Mouse (Mus musculus) liver, postnatal 0 days (tissue): ENCODE data around the gene Osbpl8. TPM values are rescaled to one million over a fixed set of nuclear protein-coding genes. Genes with fewer than 3 reads are reported as not detected.
"Not testable (repeated sequence)": the region's sequence is repeated elsewhere in the genome, so short reads cannot be mapped to it uniquely, and the experiment has no call there.

Experiments used
- ATAC-seq: fragments of 200-750 bp; cut with Nextera tagmentation; 2 replicates; pipeline ENCODE4 v1.8.0; 2017; ENCODE audit warnings: mild to moderate bottlenecking, moderate library complexity
- DNase-seq: peaks from one replicate; pipeline ENCODE4 v3.0.0-alpha.2; 2016
- H3K27ac ChIP-seq: fragments of 300-500 bp; sonication (generic); 2 replicates; pipeline ENCODE4 v1.5.1; 2014; ENCODE audit warnings: antibody characterized with exemption, moderate library complexity, mild to moderate bottlenecking, low read depth
- H3K27me3 ChIP-seq: fragments of 300-500 bp; sonication (generic); 2 replicates; pipeline ENCODE4 v1.6.1; 2014; ENCODE audit warnings: low read length, control low read depth, mixed read lengths; ENCODE audit not compliant: insufficient read depth
- H3K36me3 ChIP-seq: fragments of 300-500 bp; sonication (generic); replicated peaks from 2 replicates; pipeline ENCODE4 v1.6.1; 2014; ENCODE audit warnings: mild to moderate bottlenecking, control low read depth, low read length, moderate library complexity, mixed read lengths; ENCODE audit not compliant: insufficient read depth
- H3K4me1 ChIP-seq: fragments of 300-500 bp; sonication (generic); 2 replicates; pipeline ENCODE4 v1.6.1; 2014; ENCODE audit warnings: antibody characterized with exemption, mild to moderate bottlenecking, control low read depth; ENCODE audit not compliant: insufficient read depth
- H3K4me2 ChIP-seq: fragments of 300-500 bp; sonication (generic); 2 replicates; pipeline ENCODE4 v1.6.1; 2014; ENCODE audit warnings: low read depth, mild to moderate bottlenecking, low read length, moderate library complexity, mixed read lengths
- H3K4me3 ChIP-seq: fragments of 300-500 bp; sonication (generic); 2 replicates; pipeline ENCODE4 v1.5.1; 2014; ENCODE audit warnings: low read depth, low read length
- H3K9ac ChIP-seq: fragments of 300-500 bp; sonication (generic); replicated peaks from 2 replicates; pipeline ENCODE4 v1.6.1; 2014; ENCODE audit warnings: mild to moderate bottlenecking, moderate library complexity
- H3K9me3 ChIP-seq: fragments of 300-500 bp; sonication (generic); 2 replicates; pipeline ENCODE4 v1.6.1; 2016; ENCODE audit warnings: mild to moderate bottlenecking, control low read depth, low read length, mixed read lengths
- CTCF ChIP-seq: sonication (generic); IDR thresholded peaks from 2 replicates; pipeline ENCODE4 v1.5.1; 2016; ENCODE audit warnings: antibody characterized with exemption, low read depth
- EP300 ChIP-seq: IDR thresholded peaks from 2 replicates; pipeline ENCODE4 v1.6.1; 2016; ENCODE audit warnings: antibody characterized with exemption, low read depth, mild to moderate bottlenecking
- WGBS: fragments of 180-500 bp; shearing (Covaris S2); extraction: QIAGEN DNeasy Blood & Tissue Kit; methylation state at CpG from one replicate; pipeline ENCODE4 v1.1.7; 2014; ENCODE audit not compliant: insufficient replicate concordance; 5-methylcytosine and 5-hydroxymethylcytosine counted together
- polyA plus RNA-seq: library from polyadenylated mRNA; unstranded; fragments of >200 nt; fragmentation: Nextera tagmentation; extraction: Ambion mirVana; gene quantifications from 2 replicates; pipeline ENCODE4 v1.2.1, GENCODE M21; 2015

The Osbpl8 gene
- polyA plus RNA-seq, 1 experiment from 2014 or later: 5.6 TPM

GRCm38 (mm10) chr10:111193536-111193935 is 29.0 kb downstream of the Osbpl8 start:
- no peak for ATAC-seq
- no peaks in the 10 kb centered on the region for H3K36me3 ChIP-seq
- no peak overlapping the region for H3K9ac ChIP-seq
- H3K27me3 ChIP-seq: no peaks in the 10 kb centered on the region
- no peak overlapping the region for H3K4me2 ChIP-seq
- H3K9me3 ChIP-seq: no peaks in the 10 kb centered on the region
- 73% methylated on average over 4 of the region's 4 CpGs for whole genome bisulfite sequencing
- no peaks in the 10 kb centered on the region for H3K4me1 ChIP-seq
- DNase-seq: no peak
- no peak for TF ChIP-seq CTCF
- no peak for TF ChIP-seq EP300
- no peak overlapping the region for H3K27ac ChIP-seq
- H3K4me3 ChIP-seq: no peak overlapping the region

GRCm38 (mm10) chr10:111196191-111196590 is 31.6 kb downstream of the Osbpl8 start:
- ATAC-seq: no peak
- no peak overlapping the region for H3K27ac ChIP-seq
- no peaks in the 10 kb centered on the region for H3K27me3 ChIP-seq
- no peak for DNase-seq
- H3K9ac ChIP-seq: no peak overlapping the region
- no peak overlapping the region for H3K4me2 ChIP-seq
- WGBS: 71% methylated on average over 2 of the region's 2 CpGs
- no peak overlapping the region for H3K4me3 ChIP-seq
- no peaks in the 10 kb centered on the region for H3K36me3 ChIP-seq
- TF ChIP-seq CTCF: no peak
- TF ChIP-seq EP300: no peak
- no peaks in the 10 kb centered on the region for H3K9me3 ChIP-seq
- peaks cover 2% of the 10 kb centered on the region; the same call in 1 of the 2 replicates for H3K4me1 ChIP-seq

GRCm38 (mm10) chr10:111198705-111199104 is 34.2 kb downstream of the Osbpl8 start:
- DNase-seq, H3K9ac ChIP-seq, H3K4me1 ChIP-seq, H3K27me3 ChIP-seq, H3K9me3 ChIP-seq, ATAC-seq, H3K4me2 ChIP-seq, H3K4me3 ChIP-seq, H3K36me3 ChIP-seq, H3K27ac ChIP-seq: not testable (repeated sequence)
- 64% methylated on average over 3 of the region's 5 CpGs for WGBS

GRCm38 (mm10) chr10:111201120-111201519 is 36.6 kb downstream of the Osbpl8 start:
- Histone ChIP-seq H3K36me3 (peaks cover 3% of the 10 kb centered on the region), H3K4me2 (no peak overlapping the region), H3K27ac (no peak overlapping the region), H3K4me3 (no peak overlapping the region), H3K27me3 (no peaks in the 10 kb centered on the region), H3K9ac (no peak overlapping the region), H3K4me1 (peaks cover 5% of the 10 kb centered on the region; the same call in 1 of the 2 replicates), H3K9me3 (no peaks in the 10 kb centered on the region)
- WGBS: 79% methylated on average over 7 of the region's 7 CpGs
- TF ChIP-seq CTCF (no peak), EP300 (no peak)
- ATAC-seq (no peak), DNase-seq (no peak)

- 72% methylated on average over 4 of the region's 4 CpGs for WGBS
- H3K4me3 ChIP-seq: no peak overlapping the region
- H3K27ac ChIP-seq: no peak overlapping the region
- H3K4me2 ChIP-seq: no peak overlapping the region
- H3K4me1 ChIP-seq: peaks cover 5% of the 10 kb centered on the region; the same call in 1 of the 2 replicates
- peaks cover 3% of the 10 kb centered on the region for H3K36me3 ChIP-seq
- TF ChIP-seq EP300: no peak
- no peak for TF ChIP-seq CTCF
- no peak overlapping the region for H3K9ac ChIP-seq
- H3K27me3 ChIP-seq: no peaks in the 10 kb centered on the region
- no peaks in the 10 kb centered on the region for H3K9me3 ChIP-seq
- DNase-seq: no peak
- ATAC-seq: 0 out of 2 replicates have a peak, but pooled peaks have one; percentile 19
These were observed 37.1 kb downstream of the Osbpl8 start for GRCm38 (mm10) chr10:111201666-111202065.

- ATAC-seq (no peak), DNase-seq (no peak)
- peaks cover 5% of the 10 kb centered on the region; the same call in 1 of the 2 replicates for H3K4me1 ChIP-seq
- no peak overlapping the region for H3K4me3 ChIP-seq
- TF ChIP-seq EP300: no peak
- no peak for TF ChIP-seq CTCF
- H3K36me3 ChIP-seq: peaks cover 3% of the 10 kb centered on the region
- no peaks in the 10 kb centered on the region for H3K9me3 ChIP-seq
- H3K27ac ChIP-seq: no peak overlapping the region
- no peaks in the 10 kb centered on the region for H3K27me3 ChIP-seq
- no peak overlapping the region for H3K9ac ChIP-seq
- 90% methylated on average over 5 of the region's 5 CpGs for WGBS
- H3K4me2 ChIP-seq: no peak overlapping the region
These were observed 39.5 kb downstream of the Osbpl8 start for GRCm38 (mm10) chr10:111204089-111204488.

- Histone ChIP-seq H3K9me3 (no peaks in the 10 kb centered on the region), H3K4me1 (peaks cover 5% of the 10 kb centered on the region; the same call in 1 of the 2 replicates), H3K4me2 (no peak overlapping the region), H3K27ac (no peak overlapping the region), H3K4me3 (no peak overlapping the region), H3K27me3 (no peaks in the 10 kb centered on the region), H3K36me3 (peaks cover 3% of the 10 kb centered on the region), H3K9ac (no peak overlapping the region)
- 99% methylated on average over 2 of the region's 2 CpGs for WGBS
- DNase-seq: no peak
- ATAC-seq: no peak
- TF ChIP-seq EP300: no peak
- TF ChIP-seq CTCF: no peak
These were observed 40.9 kb downstream of the Osbpl8 start for GRCm38 (mm10) chr10:111205421-111205820.
